Mouse (Mus musculus) hindbrain, embryonic 16.5 days (tissue): ENCODE data around the gene Rnf169. TPM values are rescaled to one million over a fixed set of nuclear protein-coding genes. Genes with fewer than 3 reads are reported as not detected.

Source experiments
- ATAC-seq: fragments of 200-750 bp; cut with Nextera tagmentation; 2 replicates; pipeline ENCODE4 v1.8.0; 2017; ENCODE audit warnings: moderate TSS enrichment, moderate library complexity
- H3K27ac ChIP-seq: fragments of 300-500 bp; sonication (generic); 2 replicates; pipeline ENCODE4 v1.5.1; 2014; ENCODE audit warnings: low read depth, mild to moderate bottlenecking, control low read depth, low read length, moderate library complexity
- H3K27me3 ChIP-seq: fragments of 300-500 bp; sonication (generic); replicated peaks from 2 replicates; pipeline ENCODE4 v1.6.1; 2014; ENCODE audit warnings: low read length; ENCODE audit not compliant: control insufficient read depth, insufficient read depth
- H3K36me3 ChIP-seq: fragments of 300-500 bp; sonication (generic); 2 replicates; pipeline ENCODE4 v1.6.1; 2014; ENCODE audit warnings: mild to moderate bottlenecking, low read length, moderate library complexity, mixed read lengths; ENCODE audit not compliant: control insufficient read depth, insufficient read depth
- H3K4me1 ChIP-seq: fragments of 300-500 bp; sonication (generic); 2 replicates; pipeline ENCODE4 v1.6.1; 2014; ENCODE audit warnings: low read depth, low read length; ENCODE audit not compliant: control insufficient read depth, insufficient read depth
- H3K4me2 ChIP-seq: fragments of 300-500 bp; sonication (generic); 2 replicates; pipeline ENCODE4 v1.6.1; 2014; ENCODE audit warnings: mild to moderate bottlenecking, low read length, control low read depth, moderate library complexity
- H3K4me3 ChIP-seq: fragments of 300-500 bp; sonication (generic); 2 replicates; pipeline ENCODE4 v1.5.1; 2014; ENCODE audit warnings: mild to moderate bottlenecking, low read length, control low read depth, moderate library complexity
- H3K9ac ChIP-seq: fragments of 300-500 bp; sonication (generic); 2 replicates; pipeline ENCODE4 v1.6.1; 2014; ENCODE audit warnings: low read depth, mild to moderate bottlenecking, control low read depth, low read length, moderate library complexity
- H3K9me3 ChIP-seq: fragments of 300-500 bp; sonication (generic); 2 replicates; pipeline ENCODE4 v1.6.1; 2014; ENCODE audit warnings: mild to moderate bottlenecking, low read length, moderate library complexity; ENCODE audit not compliant: control insufficient read depth
- WGBS: fragments of 180-500 bp; shearing (Covaris S2); extraction: QIAGEN DNeasy Blood & Tissue Kit; methylation state at CpG from one replicate; pipeline ENCODE4 v1.1.7; 2014; 5-methylcytosine and 5-hydroxymethylcytosine counted together
- polyA plus RNA-seq: library from polyadenylated mRNA; unstranded; fragments of >200 nt; fragmentation: Nextera tagmentation; extraction: Ambion mirVana; gene quantifications from 2 replicates; pipeline ENCODE4 v1.2.1, GENCODE M21; 2015

Gene Rnf169
- polyA plus RNA-seq, 1 experiment from 2014 or later: 4.1 TPM

DNA sequence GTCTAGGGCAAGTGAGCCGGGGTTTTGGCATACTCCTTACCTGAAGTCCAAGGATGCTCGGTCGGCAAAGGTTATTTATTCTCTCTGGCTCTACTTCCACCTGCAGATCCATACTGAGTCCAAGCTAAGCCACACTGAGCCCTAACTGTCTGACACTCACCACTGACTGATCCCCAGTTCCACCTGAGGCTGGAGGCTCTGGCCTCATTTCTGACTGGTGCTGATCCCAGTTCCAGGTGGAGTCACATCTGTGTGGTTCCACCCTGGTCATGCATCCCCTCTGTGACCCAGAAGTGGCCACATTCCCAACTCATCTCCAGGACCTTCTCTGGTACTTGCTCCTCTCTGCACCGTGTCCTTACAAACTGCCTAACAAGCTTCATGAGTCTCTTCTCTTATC is 28.5 kb upstream of the Rnf169 start:
- WGBS: 98% methylated on average over 4 of the region's 4 CpGs
- peaks cover 35% of the 10 kb centered on the region for H3K27me3 ChIP-seq
- H3K27ac ChIP-seq: no peak overlapping the region
- no peak overlapping the region for H3K9ac ChIP-seq
- peaks cover 6% of the 10 kb centered on the region; the same call in 1 of the 2 replicates for H3K4me1 ChIP-seq
- no peak for ATAC-seq
- H3K9me3 ChIP-seq: no peaks in the 10 kb centered on the region
- no peak overlapping the region for H3K4me3 ChIP-seq
- H3K4me2 ChIP-seq: no peak overlapping the region
- no peaks in the 10 kb centered on the region for H3K36me3 ChIP-seq

DNA sequence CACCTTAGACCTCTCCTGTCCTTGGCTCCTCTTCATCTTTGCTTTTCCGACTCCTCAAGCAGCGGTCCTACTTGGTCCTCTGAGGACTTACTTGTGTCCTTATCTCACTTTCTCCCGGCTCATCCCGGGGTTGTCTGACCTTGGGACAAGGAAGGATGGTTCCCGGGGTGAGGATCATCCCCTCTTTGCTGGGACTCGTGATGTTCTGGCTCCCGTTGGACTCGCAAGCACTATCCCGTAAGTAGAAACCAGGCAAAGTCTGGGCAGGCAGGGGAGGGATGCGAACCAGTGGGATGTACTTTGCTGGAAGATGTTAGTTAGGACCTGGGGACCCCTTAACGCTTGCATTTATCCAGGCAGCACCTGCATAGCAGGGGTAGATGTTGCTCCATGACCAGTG is 26.2 kb upstream of the Rnf169 start:
- ATAC-seq: no peak
- Histone ChIP-seq H3K36me3 (no peaks in the 10 kb centered on the region), H3K9ac (no peak overlapping the region; the same call in 1 of the 2 replicates), H3K27ac (no peak overlapping the region), H3K9me3 (no peaks in the 10 kb centered on the region), H3K4me1 (peaks cover 6% of the 10 kb centered on the region; the same call in 1 of the 2 replicates), H3K27me3 (peaks cover 35% of the 10 kb centered on the region), H3K4me3 (peak overlapping the region; percentile 58), H3K4me2 (peak overlapping the region; percentile 98)
- whole genome bisulfite sequencing: 5% methylated on average over 11 of the region's 11 CpGs

DNA sequence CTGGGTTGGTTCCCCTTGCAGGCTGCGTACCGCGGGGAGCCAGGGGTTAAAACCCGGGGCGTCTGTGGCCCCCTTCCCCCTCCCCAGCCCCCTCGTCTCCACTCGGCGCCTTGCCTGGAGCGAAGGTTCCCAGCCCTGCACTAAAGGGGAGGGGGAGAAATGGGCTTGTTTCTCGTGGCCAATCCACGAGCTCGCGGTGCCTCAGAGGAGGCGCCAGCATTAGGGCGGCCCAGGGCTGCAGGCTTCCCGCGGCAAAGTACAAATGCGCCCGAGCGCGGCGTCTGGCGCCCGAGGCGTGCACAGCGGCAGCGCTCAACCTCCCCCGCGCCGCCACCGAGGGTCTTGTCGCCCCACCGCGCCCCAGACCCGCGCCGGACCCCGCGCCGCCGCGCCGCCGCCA is 25.5 kb upstream of the Rnf169 start, which contains the start of gene Chrdl2:
TSS of gene Chrdl2 (plus strand) at position 383 of the 400 bp plus-strand sequence.
- ATAC-seq: peak; percentile 91
- Histone ChIP-seq H3K9me3 (no peaks in the 10 kb centered on the region), H3K27ac (no peak within 1 kb of the TSS), H3K36me3 (no peaks in the 10 kb centered on the region), H3K9ac (peak within 1 kb of the TSS; percentile 59), H3K4me1 (peaks cover 6% of the 10 kb centered on the region; the same call in 1 of the 2 replicates), H3K4me2 (peak within 1 kb of the TSS; percentile 98), H3K27me3 (peaks cover 35% of the 10 kb centered on the region), H3K4me3 (peak within 1 kb of the TSS; percentile 58)
- under 1% methylated on average over 44 of the region's 44 CpGs for WGBS

DNA sequence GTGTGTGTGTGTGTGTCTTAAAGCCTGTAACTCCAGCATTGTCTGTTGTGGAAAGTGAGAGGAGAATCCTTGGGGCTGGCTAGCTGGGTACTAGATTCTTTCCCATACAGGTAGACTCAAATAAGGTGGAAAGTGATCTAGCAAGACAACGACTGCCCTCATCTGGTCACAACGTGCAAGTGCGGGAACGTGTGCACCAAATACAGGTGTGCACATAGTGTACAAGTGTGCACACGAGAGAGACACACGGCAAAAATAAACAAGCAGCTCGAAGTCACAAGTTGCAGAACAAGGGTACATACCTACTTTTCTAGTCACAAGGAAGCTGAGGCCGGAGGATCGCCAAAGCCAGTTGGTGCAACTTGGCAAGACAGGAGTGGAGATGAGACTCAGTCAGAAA is 23.5 kb upstream of the Rnf169 start:
- Histone ChIP-seq H3K9me3 (no peaks in the 10 kb centered on the region), H3K4me3 (no peak overlapping the region), H3K4me2 (no peak overlapping the region), H3K27ac (no peak overlapping the region), H3K36me3 (no peaks in the 10 kb centered on the region), H3K27me3 (peaks cover 35% of the 10 kb centered on the region), H3K9ac (no peak overlapping the region), H3K4me1 (peaks cover 6% of the 10 kb centered on the region; the same call in 1 of the 2 replicates)
- ATAC-seq: no peak
- 57% methylated on average over 9 of the region's 9 CpGs for WGBS

DNA sequence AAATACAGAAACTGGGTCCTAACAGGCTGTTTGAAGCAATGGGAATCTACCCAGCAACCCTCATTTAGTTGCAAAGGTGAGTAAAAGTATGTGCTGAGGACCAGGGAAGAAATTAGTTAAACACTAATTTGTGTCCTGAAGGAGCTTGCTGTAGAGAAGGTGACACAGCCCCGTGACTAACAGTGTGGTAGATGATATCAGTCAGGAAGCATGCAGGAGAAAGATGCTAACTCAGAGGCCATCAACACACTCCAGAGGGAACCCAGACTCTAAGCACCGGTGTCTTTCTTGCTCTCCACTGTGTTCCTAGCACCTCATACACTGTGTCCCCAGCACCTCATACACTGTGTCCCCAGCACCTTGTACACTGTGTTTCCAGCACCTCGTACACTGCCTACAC is 18.4 kb upstream of the Rnf169 start:
- no peak overlapping the region for H3K27ac ChIP-seq
- H3K36me3 ChIP-seq: no peaks in the 10 kb centered on the region
- no peak for ATAC-seq
- no peaks in the 10 kb centered on the region for H3K27me3 ChIP-seq
- no peak overlapping the region for H3K4me3 ChIP-seq
- H3K9me3 ChIP-seq: no peaks in the 10 kb centered on the region
- no peak overlapping the region for H3K4me2 ChIP-seq
- no peak overlapping the region for H3K9ac ChIP-seq
- no peaks in the 10 kb centered on the region for H3K4me1 ChIP-seq
- 86% methylated on average over 3 of the region's 3 CpGs for WGBS

GRCm38 (mm10) chr7:99995186-99995585 is 14.9 kb upstream of the Rnf169 start:
- no peak overlapping the region for H3K9ac ChIP-seq
- H3K36me3 ChIP-seq: no peaks in the 10 kb centered on the region
- no peak overlapping the region for H3K27ac ChIP-seq
- H3K27me3 ChIP-seq: no peaks in the 10 kb centered on the region
- no peaks in the 10 kb centered on the region for H3K9me3 ChIP-seq
- H3K4me2 ChIP-seq: no peak overlapping the region
- H3K4me3 ChIP-seq: no peak overlapping the region
- H3K4me1 ChIP-seq: no peaks in the 10 kb centered on the region
- ATAC-seq: no peak
- 63% methylated on average over 7 of the region's 7 CpGs for WGBS

DNA sequence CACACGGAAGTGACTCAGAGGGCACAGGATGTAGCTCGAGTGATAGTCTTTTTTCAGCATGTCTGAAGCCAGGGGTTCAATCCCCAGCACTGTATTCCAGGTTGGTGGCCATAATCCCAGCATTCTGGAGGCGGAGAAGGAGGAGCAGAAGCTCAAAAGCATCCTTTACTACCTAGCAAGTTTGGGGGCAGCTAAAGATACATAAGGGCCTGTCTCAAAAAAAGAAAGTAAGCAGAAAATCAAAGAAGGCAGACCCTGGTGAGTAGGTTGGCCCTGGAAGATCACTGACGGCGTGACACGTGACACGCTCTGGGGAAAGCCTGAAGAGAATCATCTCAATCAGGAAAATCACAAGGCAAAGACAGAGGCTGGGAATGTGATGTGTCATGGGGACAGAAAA is 12.9 kb upstream of the Rnf169 start:
- no peak overlapping the region for H3K4me2 ChIP-seq
- 90% methylated on average over 7 of the region's 7 CpGs for WGBS
- no peak overlapping the region for H3K4me3 ChIP-seq
- H3K4me1 ChIP-seq: no peaks in the 10 kb centered on the region
- no peak for ATAC-seq
- no peaks in the 10 kb centered on the region for H3K36me3 ChIP-seq
- no peak overlapping the region for H3K27ac ChIP-seq
- no peaks in the 10 kb centered on the region for H3K9me3 ChIP-seq
- H3K27me3 ChIP-seq: no peaks in the 10 kb centered on the region
- no peak overlapping the region for H3K9ac ChIP-seq

- Histone ChIP-seq H3K9ac (no peak overlapping the region), H3K27me3 (no peaks in the 10 kb centered on the region), H3K4me3 (no peak overlapping the region), H3K4me2 (no peak overlapping the region), H3K4me1 (no peaks in the 10 kb centered on the region), H3K9me3 (no peaks in the 10 kb centered on the region), H3K27ac (no peak overlapping the region), H3K36me3 (no peaks in the 10 kb centered on the region)
- no peak for ATAC-seq
- WGBS: 85% methylated on average over 8 of the region's 8 CpGs
Measured at GRCm38 (mm10) chr7:99990990-99991707, 10.9 kb upstream of the Rnf169 start.

GRCm38 (mm10) chr7:99989844-99990760 is 9.9 kb upstream of the Rnf169 start:
- H3K27ac ChIP-seq: no peak overlapping the region
- H3K27me3 ChIP-seq: no peaks in the 10 kb centered on the region
- no peak for ATAC-seq
- H3K9me3 ChIP-seq: no peaks in the 10 kb centered on the region
- 62% methylated on average over 15 of the region's 15 CpGs for WGBS
- H3K36me3 ChIP-seq: no peaks in the 10 kb centered on the region
- no peak overlapping the region for H3K4me2 ChIP-seq
- no peak overlapping the region for H3K4me3 ChIP-seq
- no peak overlapping the region for H3K9ac ChIP-seq
- H3K4me1 ChIP-seq: no peaks in the 10 kb centered on the region
